In genomic region chr3:123218646-123219045, GRCm38 (mm10) we compare ENCODE assay signal across 19 mouse cellular contexts. TPM values are rescaled to one million over a fixed set of nuclear protein-coding genes. Genes with fewer than 3 reads are reported as not detected.
DNase-seq lines count a peak whose midpoint lies in the region; ATAC-seq and TF ChIP-seq lines count a peak whose summit lies in the region.
"Had no signal": no experiment of that assay in that cellular context is flagged by ENCODE, and none has a peak within 500 bp of the region (broad histone marks: within the 10 kb centered on the region; RNA-seq: fewer than 3 reads in every experiment).

No protein-coding gene starts in this region.

- TF ChIP-seq CTCF in stomach, postnatal 0 days (IDR thresholded peaks at IDR 0.05; ENCODE audit: low read depth), result no peak

- H3K4me2 ChIP-seq in liver, embryonic 12.5 days, result no peak overlapping the region
- no peak overlapping the region for H3K4me2 ChIP-seq in intestine, embryonic 15.5 days (replicated peaks)
- no peak overlapping the region for H3K4me2 ChIP-seq in stomach, postnatal 0 days (replicated peaks; ENCODE audit: low read depth)
- H3K4me2 ChIP-seq: forebrain, embryonic 13.5 days had no signal

- ATAC-seq in liver, embryonic 12.5 days, result peak; percentile 59
- peak; percentile 80 for ATAC-seq in intestine, embryonic 15.5 days
- peak; percentile 74; the same call in 1 of the 2 replicates for ATAC-seq in stomach, postnatal 0 days (ENCODE audit: low FRiP score, low TSS enrichment)
- no peak for ATAC-seq in activated CD4-positive, CD25-positive, alpha-beta regulatory T cell, adult 4 months
- ATAC-seq: forebrain, embryonic 13.5 days; lung, postnatal 0 days had no signal

- WGBS in liver, embryonic 12.5 days (ENCODE audit: insufficient replicate concordance), result 38% methylated on average over 6 of the region's 6 CpGs
- WGBS in intestine, embryonic 15.5 days, result 55% methylated on average over 6 of the region's 6 CpGs
- WGBS in stomach, postnatal 0 days, result 54% methylated on average over 6 of the region's 6 CpGs

- no peaks in the 10 kb centered on the region for H3K4me1 ChIP-seq in liver, embryonic 12.5 days
- no peaks in the 10 kb centered on the region for H3K4me1 ChIP-seq in intestine, embryonic 15.5 days (replicated peaks)
- H3K4me1 ChIP-seq in stomach, postnatal 0 days (replicated peaks; ENCODE audit: control insufficient read depth, insufficient read depth), result no peaks in the 10 kb centered on the region
- H3K4me1 ChIP-seq: forebrain, embryonic 13.5 days; hindbrain, embryonic 10.5 days; megakaryocyte, embryonic 14.5 days had no signal

- H3K9me3 ChIP-seq in liver, embryonic 12.5 days (replicated peaks), result no peaks in the 10 kb centered on the region
- H3K9me3 ChIP-seq in intestine, embryonic 15.5 days, result no peaks in the 10 kb centered on the region
- H3K9me3 ChIP-seq in stomach, postnatal 0 days (ENCODE audit: control insufficient read depth, low read length), result no peaks in the 10 kb centered on the region
- H3K9me3 ChIP-seq: forebrain, embryonic 13.5 days; hindbrain, embryonic 10.5 days; megakaryocyte, embryonic 14.5 days had no signal

- no peaks in the 10 kb centered on the region for H3K36me3 ChIP-seq in liver, embryonic 12.5 days
- H3K36me3 ChIP-seq in intestine, embryonic 15.5 days, result no peaks in the 10 kb centered on the region
- H3K36me3 ChIP-seq in stomach, postnatal 0 days (ENCODE audit: control insufficient read depth, insufficient read depth, low read length), result no peaks in the 10 kb centered on the region
- H3K36me3 ChIP-seq: hindbrain, embryonic 10.5 days had no signal

- no peak for TF ChIP-seq EP300 in stomach, postnatal 0 days (optimal IDR thresholded peaks at IDR 0.05)

- no peak overlapping the region for H3K4me3 ChIP-seq in liver, embryonic 12.5 days
- no peak overlapping the region for H3K4me3 ChIP-seq in intestine, embryonic 15.5 days (replicated peaks)
- H3K4me3 ChIP-seq in stomach, postnatal 0 days (ENCODE audit: low read depth, low read length), result no peak overlapping the region
- H3K4me3 ChIP-seq: forebrain, embryonic 13.5 days; hindbrain, embryonic 10.5 days; layer of hippocampus, adult 2 months; megakaryocyte, embryonic 14.5 days had no signal

- H3K9ac ChIP-seq in liver, embryonic 12.5 days, result no peak overlapping the region
- H3K9ac ChIP-seq in intestine, embryonic 15.5 days, result no peak overlapping the region
- H3K9ac ChIP-seq in stomach, postnatal 0 days (ENCODE audit: low read length), result no peak overlapping the region
- H3K9ac ChIP-seq: forebrain, embryonic 13.5 days; liver, embryonic 14.5 days had no signal

- DNase-seq in liver (no peak), R1 (ENCODE audit: low read depth, low spot score) (peak; percentile 80)
- peak; percentile 36 for DNase-seq in stomach, postnatal 0 days (ENCODE audit: low spot score)
- no peak for DNase-seq in right cerebral cortex, postnatal 36 days (ENCODE audit: low spot score in 2 of 2)
- no peak for DNase-seq in adrenal gland, postnatal 10 days
- DNase-seq: adrenal gland, postnatal 25 days; cerebellum, adult 2 months; left cerebral cortex, postnatal 4 days; right cerebral cortex, postnatal 14 days; thymus, postnatal 25 days had no signal

- H3K27ac ChIP-seq in liver, embryonic 12.5 days, result no peak overlapping the region
- H3K27ac ChIP-seq in intestine, embryonic 15.5 days, result 0 out of 2 replicates have a peak overlapping the region, but pooled peaks have one; percentile 6
- no peak overlapping the region for H3K27ac ChIP-seq in stomach, postnatal 0 days (replicated peaks)
- H3K27ac ChIP-seq: forebrain, embryonic 13.5 days; hindbrain, embryonic 10.5 days; layer of hippocampus, adult 2 months; liver, embryonic 14.5 days had no signal

- H3K27me3 ChIP-seq in liver, embryonic 12.5 days (replicated peaks), result no peaks in the 10 kb centered on the region
- no peaks in the 10 kb centered on the region for H3K27me3 ChIP-seq in intestine, embryonic 15.5 days (replicated peaks)
- no peaks in the 10 kb centered on the region for H3K27me3 ChIP-seq in stomach, postnatal 0 days (ENCODE audit: control insufficient read depth, insufficient read depth, low read length)
- H3K27me3 ChIP-seq: forebrain, embryonic 13.5 days; megakaryocyte, embryonic 14.5 days had no signal

RNA-seq across cellular contexts. Expression of gene Synpo2, which starts 17.3 kb away (rescaled TPM):
- 0.89 and 0.96 TPM in 2 replicates for polyA plus RNA-seq in liver, embryonic 12.5 days (2016; fragmentation: Nextera tagmentation; extraction: Ambion mirVana)
- polyA plus RNA-seq in intestine, embryonic 15.5 days (2015; fragmentation: Nextera tagmentation; extraction: Ambion mirVana), result 31.2 and 36.8 TPM in 2 replicates
- polyA plus RNA-seq in stomach, postnatal 0 days (2015; fragmentation: Nextera tagmentation; extraction: Ambion mirVana), result 19.9 and 20.7 TPM in 2 replicates
- 10 to 100 TPM in 1 of 2 experiments, 1 to 10 TPM in 1; 9.2 to 20.7 TPM for total RNA-seq in adrenal gland, postnatal 10 days (2021)
- polyA plus RNA-seq in activated CD4-positive, CD25-positive, alpha-beta regulatory T cell, adult 4 months (2017; shearing (Covaris generic)), result under 1 TPM in 1 of 2 experiments, not detected in 1; 0.13 TPM

RNA-seq across cellular contexts. Expression of gene Sec24d, which starts 48.6 kb away (rescaled TPM):
- polyA plus RNA-seq in liver, embryonic 12.5 days (2016; fragmentation: Nextera tagmentation; extraction: Ambion mirVana), result 18.8 and 21.6 TPM in 2 replicates
- 87.8 and 95.9 TPM in 2 replicates for polyA plus RNA-seq in intestine, embryonic 15.5 days (2015; fragmentation: Nextera tagmentation; extraction: Ambion mirVana)
- polyA plus RNA-seq in stomach, postnatal 0 days (2015; fragmentation: Nextera tagmentation; extraction: Ambion mirVana), result 53.1 and 55.6 TPM in 2 replicates
- 10 to 100 TPM; 67.3 to 84.2 TPM for total RNA-seq in adrenal gland, postnatal 10 days (2021)
- polyA plus RNA-seq in activated CD4-positive, CD25-positive, alpha-beta regulatory T cell, adult 4 months (2017; shearing (Covaris generic)), result 10 to 100 TPM; 12.8 to 19.5 TPM

Comparison
In these comparisons a context has a peak if more than half of its experiments do, and no peak if none do; other contexts are left out.
1. DNase-seq: peak in R1 (single experiment) and stomach, postnatal 0 days (single experiment); none in liver (single experiment), right cerebral cortex, postnatal 36 days (0 of 2) and adrenal gland, postnatal 10 days (single experiment).
2. RNA of gene Synpo2, which starts 17.3 kb away (polyA plus RNA-seq): 31.2 to 36.8 TPM in intestine, embryonic 15.5 days and 19.9 to 20.7 TPM in stomach, postnatal 0 days; 0.89 to 0.96 TPM in liver, embryonic 12.5 days and 0.13 TPM in activated CD4-positive, CD25-positive, alpha-beta regulatory T cell, adult 4 months; every median in the first group is over 10 times any median in the second.